Mouse (Mus musculus): ENCODE measurements around the gene Psmd14. TPM values are rescaled to one million over a fixed set of nuclear protein-coding genes. Genes with fewer than 3 reads are reported as not detected.
A peak's percentile ranks its signal among the peaks of the same experiment; 100 is the strongest.

Gene Psmd14
- polyA plus RNA-seq (2015; fragmentation: Nextera tagmentation; extraction: Ambion mirVana) = 152 and 156 TPM in 2 replicates

GRCm38 (mm10) chr2:61711108-61712040, at the start of gene Psmd14:
Gene Psmd14 (plus strand): TSS chr2:61711694.
- WGBS = 4% methylated on average over 47 of the region's 52 CpGs

GRCm38 (mm10) chr2:61662833-61663232, 48.7 kb upstream of the Psmd14 start:
- Histone ChIP-seq H3K27ac (ENCODE audit: low read length) (no peak overlapping the region), H3K36me3 (ENCODE audit: control insufficient read depth, insufficient read depth, low read length) (no peaks in the 10 kb centered on the region), H3K4me3 (replicated peaks; ENCODE audit: low read length) (no peak overlapping the region), H3K4me1 (ENCODE audit: control insufficient read depth, insufficient read depth, low read length) (no peaks in the 10 kb centered on the region), H3K9me3 (replicated peaks; ENCODE audit: control insufficient read depth, low read length) (no peaks in the 10 kb centered on the region), H3K4me2 (ENCODE audit: low read depth, low read length) (no peak overlapping the region), H3K27me3 (ENCODE audit: control insufficient read depth, insufficient read depth, low read length) (no peaks in the 10 kb centered on the region), H3K9ac (ENCODE audit: low read length) (no peak overlapping the region)
- ATAC-seq (ENCODE audit: insufficient read depth, low FRiP score) = no peak
- WGBS = 76% methylated on average over 10 of the region's 10 CpGs

More at GRCm38 (mm10) chr2:61711108-61712040, at the start of gene Psmd14:
- H3K36me3 ChIP-seq (ENCODE audit: control insufficient read depth, insufficient read depth, low read length) = no peaks in the 10 kb centered on the region
- H3K9me3 ChIP-seq (replicated peaks; ENCODE audit: control insufficient read depth, low read length) = peaks cover 3% of the 10 kb centered on the region; the same call in 1 of the 2 replicates
- peak within 1 kb of the TSS; percentile 89 for H3K4me2 ChIP-seq (ENCODE audit: low read depth, low read length)
- H3K27ac ChIP-seq (ENCODE audit: low read length) = peak within 1 kb of the TSS; percentile 94
- no peaks in the 10 kb centered on the region for H3K27me3 ChIP-seq (ENCODE audit: control insufficient read depth, insufficient read depth, low read length)
- H3K4me3 ChIP-seq (replicated peaks; ENCODE audit: low read length) = peak within 1 kb of the TSS; percentile 96
- peak within 1 kb of the TSS; percentile 92 for H3K9ac ChIP-seq (ENCODE audit: low read length)
- peaks cover 7% of the 10 kb centered on the region; the same call in 1 of the 2 replicates for H3K4me1 ChIP-seq (ENCODE audit: control insufficient read depth, insufficient read depth, low read length)
- ATAC-seq (ENCODE audit: insufficient read depth, low FRiP score) = peak; percentile 96

GRCm38 (mm10) chr2:61663573-61664241, 47.8 kb upstream of the Psmd14 start:
- no peaks in the 10 kb centered on the region for H3K4me1 ChIP-seq (ENCODE audit: control insufficient read depth, insufficient read depth, low read length)
- no peak overlapping the region for H3K9ac ChIP-seq (ENCODE audit: low read length)
- H3K36me3 ChIP-seq (ENCODE audit: control insufficient read depth, insufficient read depth, low read length) = no peaks in the 10 kb centered on the region
- WGBS = 72% methylated on average over 10 of the region's 10 CpGs
- H3K4me2 ChIP-seq (ENCODE audit: low read depth, low read length) = no peak overlapping the region
- no peak for ATAC-seq (ENCODE audit: insufficient read depth, low FRiP score)
- no peaks in the 10 kb centered on the region for H3K9me3 ChIP-seq (replicated peaks; ENCODE audit: control insufficient read depth, low read length)
- H3K27ac ChIP-seq (ENCODE audit: low read length) = no peak overlapping the region
- H3K27me3 ChIP-seq (ENCODE audit: control insufficient read depth, insufficient read depth, low read length) = no peaks in the 10 kb centered on the region
- H3K4me3 ChIP-seq (replicated peaks; ENCODE audit: low read length) = no peak overlapping the region

GRCm38 (mm10) chr2:61667420-61667819, 44.1 kb upstream of the Psmd14 start:
- no peak overlapping the region for H3K9ac ChIP-seq (ENCODE audit: low read length)
- no peaks in the 10 kb centered on the region for H3K27me3 ChIP-seq (ENCODE audit: control insufficient read depth, insufficient read depth, low read length)
- no peaks in the 10 kb centered on the region for H3K4me1 ChIP-seq (ENCODE audit: control insufficient read depth, insufficient read depth, low read length)
- WGBS = 90% methylated on average over 7 of the region's 7 CpGs
- H3K4me3 ChIP-seq (replicated peaks; ENCODE audit: low read length) = no peak overlapping the region
- H3K27ac ChIP-seq (ENCODE audit: low read length) = no peak overlapping the region
- no peak overlapping the region for H3K4me2 ChIP-seq (ENCODE audit: low read depth, low read length)
- ATAC-seq (ENCODE audit: insufficient read depth, low FRiP score) = no peak
- no peaks in the 10 kb centered on the region for H3K9me3 ChIP-seq (replicated peaks; ENCODE audit: control insufficient read depth, low read length)
- no peaks in the 10 kb centered on the region for H3K36me3 ChIP-seq (ENCODE audit: control insufficient read depth, insufficient read depth, low read length)

GRCm38 (mm10) chr2:61668260-61668659, 43.2 kb upstream of the Psmd14 start:
- ATAC-seq (ENCODE audit: insufficient read depth, low FRiP score) = no peak
- no peak overlapping the region for H3K9ac ChIP-seq (ENCODE audit: low read length)
- 32% methylated on average over 4 of the region's 4 CpGs for WGBS
- H3K27me3 ChIP-seq (ENCODE audit: control insufficient read depth, insufficient read depth, low read length) = no peaks in the 10 kb centered on the region
- H3K4me2 ChIP-seq (ENCODE audit: low read depth, low read length) = no peak overlapping the region
- H3K9me3 ChIP-seq (replicated peaks; ENCODE audit: control insufficient read depth, low read length) = no peaks in the 10 kb centered on the region
- H3K27ac ChIP-seq (ENCODE audit: low read length) = no peak overlapping the region
- H3K36me3 ChIP-seq (ENCODE audit: control insufficient read depth, insufficient read depth, low read length) = no peaks in the 10 kb centered on the region
- no peaks in the 10 kb centered on the region for H3K4me1 ChIP-seq (ENCODE audit: control insufficient read depth, insufficient read depth, low read length)
- no peak overlapping the region for H3K4me3 ChIP-seq (replicated peaks; ENCODE audit: low read length)

GRCm38 (mm10) chr2:61674555-61674954, 36.9 kb upstream of the Psmd14 start:
- H3K4me2 ChIP-seq (ENCODE audit: low read depth, low read length) = no peak overlapping the region
- H3K4me1 ChIP-seq (ENCODE audit: control insufficient read depth, insufficient read depth, low read length) = no peaks in the 10 kb centered on the region
- no peak overlapping the region for H3K9ac ChIP-seq (ENCODE audit: low read length)
- ATAC-seq (ENCODE audit: insufficient read depth, low FRiP score) = no peak
- no peaks in the 10 kb centered on the region for H3K36me3 ChIP-seq (ENCODE audit: control insufficient read depth, insufficient read depth, low read length)
- H3K27ac ChIP-seq (ENCODE audit: low read length) = no peak overlapping the region
- no peaks in the 10 kb centered on the region for H3K27me3 ChIP-seq (ENCODE audit: control insufficient read depth, insufficient read depth, low read length)
- 89% methylated on average over 3 of the region's 3 CpGs for WGBS
- no peaks in the 10 kb centered on the region for H3K9me3 ChIP-seq (replicated peaks; ENCODE audit: control insufficient read depth, low read length)
- H3K4me3 ChIP-seq (replicated peaks; ENCODE audit: low read length) = no peak overlapping the region

GRCm38 (mm10) chr2:61681572-61681971, 29.9 kb upstream of the Psmd14 start:
- Histone ChIP-seq H3K27ac (ENCODE audit: low read length) (no peak overlapping the region), H3K4me3 (replicated peaks; ENCODE audit: low read length) (no peak overlapping the region), H3K4me1 (ENCODE audit: control insufficient read depth, insufficient read depth, low read length) (no peaks in the 10 kb centered on the region), H3K9ac (ENCODE audit: low read length) (no peak overlapping the region), H3K9me3 (replicated peaks; ENCODE audit: control insufficient read depth, low read length) (no peaks in the 10 kb centered on the region), H3K27me3 (ENCODE audit: control insufficient read depth, insufficient read depth, low read length) (no peaks in the 10 kb centered on the region), H3K36me3 (ENCODE audit: control insufficient read depth, insufficient read depth, low read length) (no peaks in the 10 kb centered on the region), H3K4me2 (ENCODE audit: low read depth, low read length) (no peak overlapping the region)
- 81% methylated on average over 1 of the region's 1 CpGs for WGBS
- no peak for ATAC-seq (ENCODE audit: insufficient read depth, low FRiP score)

GRCm38 (mm10) chr2:61686533-61686932, 25.0 kb upstream of the Psmd14 start:
- Histone ChIP-seq H3K4me2 (ENCODE audit: low read depth, low read length) (no peak overlapping the region), H3K4me1 (ENCODE audit: control insufficient read depth, insufficient read depth, low read length) (no peaks in the 10 kb centered on the region), H3K9ac (ENCODE audit: low read length) (no peak overlapping the region), H3K27ac (ENCODE audit: low read length) (no peak overlapping the region), H3K27me3 (ENCODE audit: control insufficient read depth, insufficient read depth, low read length) (no peaks in the 10 kb centered on the region), H3K4me3 (replicated peaks; ENCODE audit: low read length) (no peak overlapping the region), H3K36me3 (ENCODE audit: control insufficient read depth, insufficient read depth, low read length) (no peaks in the 10 kb centered on the region), H3K9me3 (replicated peaks; ENCODE audit: control insufficient read depth, low read length) (no peaks in the 10 kb centered on the region)
- whole genome bisulfite sequencing = 78% methylated on average over 1 of the region's 1 CpGs
- no peak for ATAC-seq (ENCODE audit: insufficient read depth, low FRiP score)

GRCm38 (mm10) chr2:61689086-61689485, 22.4 kb upstream of the Psmd14 start:
- Histone ChIP-seq H3K36me3 (ENCODE audit: control insufficient read depth, insufficient read depth, low read length) (no peaks in the 10 kb centered on the region), H3K9ac (ENCODE audit: low read length) (no peak overlapping the region), H3K27ac (ENCODE audit: low read length) (no peak overlapping the region), H3K9me3 (replicated peaks; ENCODE audit: control insufficient read depth, low read length) (no peaks in the 10 kb centered on the region), H3K27me3 (ENCODE audit: control insufficient read depth, insufficient read depth, low read length) (no peaks in the 10 kb centered on the region), H3K4me3 (replicated peaks; ENCODE audit: low read length) (no peak overlapping the region), H3K4me1 (ENCODE audit: control insufficient read depth, insufficient read depth, low read length) (no peaks in the 10 kb centered on the region), H3K4me2 (ENCODE audit: low read depth, low read length) (no peak overlapping the region)
- no peak for ATAC-seq (ENCODE audit: insufficient read depth, low FRiP score)
- WGBS = 81% methylated on average over 3 of the region's 3 CpGs

Data from stomach, embryonic 16.5 days (tissue).